Mouse (Mus musculus): ENCODE measurements around the gene Slc6a17. TPM values are rescaled to one million over a fixed set of nuclear protein-coding genes. Genes with fewer than 3 reads are reported as not detected.

The Slc6a17 gene
- polyA plus RNA-seq, 1 experiment from 2014 or later: 1.1 TPM

DNA sequence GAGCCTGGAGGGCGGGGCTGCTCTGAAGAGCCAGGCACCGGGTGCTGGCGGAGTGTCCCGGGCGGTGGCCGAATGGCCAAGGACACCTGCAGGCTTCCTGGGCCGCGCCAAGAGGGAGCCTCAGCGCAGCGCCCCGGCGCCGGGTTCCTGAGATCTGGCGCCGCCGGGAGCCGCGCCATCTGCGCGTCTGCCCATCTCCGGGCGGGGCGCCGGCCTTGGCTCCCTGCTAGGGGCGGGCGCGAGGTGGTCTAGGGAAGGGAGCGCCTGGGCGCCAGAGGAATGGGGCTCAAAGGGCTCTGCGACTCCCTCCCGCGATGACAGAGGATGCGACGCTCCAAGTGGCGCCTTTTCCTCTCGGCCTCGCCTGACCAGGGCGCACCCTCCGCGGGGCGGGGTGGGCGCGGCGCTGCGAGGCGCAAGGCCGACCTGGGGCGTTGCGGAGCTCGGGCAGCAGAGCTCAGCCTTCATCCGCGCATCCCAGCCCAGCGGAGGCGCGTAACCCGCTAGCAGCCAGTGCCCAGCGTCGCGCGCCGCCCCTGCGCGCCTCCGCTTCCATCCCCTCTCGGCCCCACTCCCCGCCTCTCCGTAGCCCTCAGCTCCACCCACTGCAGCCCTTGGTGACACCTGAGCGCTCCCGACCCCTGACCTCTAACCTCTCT, 57.9 kb downstream of the Slc6a17 start:
- H3K27me3 ChIP-seq (replicated peaks; ENCODE audit: control insufficient read depth, insufficient read depth, low read length): peaks cover 78% of the 10 kb centered on the region
- H3K9me3 ChIP-seq (ENCODE audit: control insufficient read depth, low read length): no peaks in the 10 kb centered on the region
- peak overlapping the region; percentile 88 for H3K4me2 ChIP-seq (ENCODE audit: low read depth, low read length)
- H3K9ac ChIP-seq (ENCODE audit: low read depth, low read length): peak overlapping the region; percentile 33; the same call in 1 of the 2 replicates
- peaks cover 19% of the 10 kb centered on the region for H3K4me1 ChIP-seq (ENCODE audit: control insufficient read depth, insufficient read depth, low read length)
- H3K36me3 ChIP-seq (ENCODE audit: control insufficient read depth, insufficient read depth, low read length): no peaks in the 10 kb centered on the region
- peak; percentile 52 for ATAC-seq
- peak overlapping the region; percentile 53 for H3K4me3 ChIP-seq (ENCODE audit: low read length)
- WGBS: under 1% methylated on average over 55 of the region's 69 CpGs
- H3K27ac ChIP-seq (ENCODE audit: low read length): no peak overlapping the region

DNA sequence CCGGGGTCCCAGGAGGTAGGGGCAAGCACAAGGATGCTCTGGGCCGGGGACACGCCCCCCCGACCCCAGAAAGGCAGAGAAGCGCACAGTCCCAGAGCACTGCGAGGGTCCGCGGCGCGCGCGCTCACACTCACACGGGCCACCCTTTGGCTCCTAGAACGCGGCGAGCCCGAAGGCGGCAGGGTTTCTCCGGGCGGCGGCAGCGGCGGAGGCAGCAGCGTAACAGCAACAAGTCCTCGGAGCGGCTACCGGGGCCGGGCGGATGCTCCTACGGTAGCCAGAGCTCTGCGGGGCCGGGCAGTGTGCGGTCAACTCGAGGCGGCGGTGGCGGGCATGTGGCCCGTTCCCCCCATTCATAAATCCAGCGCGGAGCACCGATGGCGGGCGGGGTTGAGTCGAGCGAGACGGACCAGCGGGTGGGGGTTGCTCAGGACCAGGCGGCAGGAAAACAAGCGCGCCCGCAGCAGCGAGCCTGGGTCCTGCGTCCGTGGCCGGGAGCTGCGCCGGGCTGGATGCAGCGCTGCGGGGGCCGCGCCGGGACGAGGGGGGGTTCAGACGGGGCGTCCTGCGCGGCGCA, 58.5 kb downstream of the Slc6a17 start, which contains the start of gene Kcnc4:
Gene Kcnc4 (minus strand): TSS at position 357 of the 577 bp plus-strand sequence.
- Histone ChIP-seq H3K4me3 (ENCODE audit: low read length) (peak within 1 kb of the TSS; percentile 53), H3K27me3 (replicated peaks; ENCODE audit: control insufficient read depth, insufficient read depth, low read length) (peaks cover 79% of the 10 kb centered on the region), H3K27ac (ENCODE audit: low read length) (no peak within 1 kb of the TSS), H3K9ac (ENCODE audit: low read depth, low read length) (peak within 1 kb of the TSS; percentile 33; the same call in 1 of the 2 replicates), H3K4me2 (ENCODE audit: low read depth, low read length) (peak within 1 kb of the TSS; percentile 88), H3K9me3 (ENCODE audit: control insufficient read depth, low read length) (no peaks in the 10 kb centered on the region), H3K4me1 (ENCODE audit: control insufficient read depth, insufficient read depth, low read length) (peaks cover 19% of the 10 kb centered on the region), H3K36me3 (ENCODE audit: control insufficient read depth, insufficient read depth, low read length) (no peaks in the 10 kb centered on the region)
- ATAC-seq: peak; percentile 36
- under 1% methylated on average over 54 of the region's 68 CpGs for WGBS

DNA sequence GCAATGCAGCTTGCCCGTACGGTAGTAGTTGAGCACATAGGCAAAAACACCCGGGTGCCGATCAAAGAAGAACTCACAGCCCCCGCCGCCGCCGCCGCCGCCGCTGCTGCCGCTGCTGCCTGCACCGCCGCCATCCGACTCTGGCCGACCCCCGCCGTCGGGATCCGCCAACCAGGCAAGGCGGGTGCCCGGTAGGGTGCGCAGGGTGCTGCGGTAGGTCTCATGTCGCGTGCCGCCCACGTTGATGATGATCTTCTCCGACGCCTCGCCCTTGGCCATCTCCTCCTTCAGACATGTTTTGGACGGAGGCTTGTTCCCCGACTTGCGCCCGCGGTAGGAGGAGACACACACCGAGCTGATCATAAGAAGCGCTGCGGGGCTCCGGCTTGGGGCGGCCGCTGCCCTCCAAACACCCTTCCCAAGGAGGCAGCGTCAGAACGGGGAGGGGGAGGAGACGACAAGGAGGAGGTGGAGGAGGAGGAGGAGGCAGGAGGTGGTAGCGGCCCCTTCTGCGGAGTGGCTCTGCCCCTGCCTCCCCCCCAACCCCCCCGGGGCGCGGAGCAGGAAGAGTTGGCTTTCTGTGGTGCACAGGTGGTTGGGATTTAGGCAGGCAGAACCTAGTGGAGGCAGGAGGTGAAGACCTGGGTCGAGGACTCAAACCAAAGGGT, 59.2 kb downstream of the Slc6a17 start:
- Histone ChIP-seq H3K27me3 (replicated peaks; ENCODE audit: control insufficient read depth, insufficient read depth, low read length) (peaks cover 79% of the 10 kb centered on the region), H3K9ac (ENCODE audit: low read depth, low read length) (peak overlapping the region; percentile 33; the same call in 1 of the 2 replicates), H3K9me3 (ENCODE audit: control insufficient read depth, low read length) (no peaks in the 10 kb centered on the region), H3K36me3 (ENCODE audit: control insufficient read depth, insufficient read depth, low read length) (no peaks in the 10 kb centered on the region), H3K4me2 (ENCODE audit: low read depth, low read length) (peak overlapping the region; percentile 88), H3K27ac (ENCODE audit: low read length) (no peak overlapping the region), H3K4me1 (ENCODE audit: control insufficient read depth, insufficient read depth, low read length) (peaks cover 19% of the 10 kb centered on the region), H3K4me3 (ENCODE audit: low read length) (peak overlapping the region; percentile 53)
- under 1% methylated on average over 48 of the region's 51 CpGs for WGBS
- 0 out of 2 replicates have a peak, but pooled peaks have one; percentile 2 for ATAC-seq

DNA sequence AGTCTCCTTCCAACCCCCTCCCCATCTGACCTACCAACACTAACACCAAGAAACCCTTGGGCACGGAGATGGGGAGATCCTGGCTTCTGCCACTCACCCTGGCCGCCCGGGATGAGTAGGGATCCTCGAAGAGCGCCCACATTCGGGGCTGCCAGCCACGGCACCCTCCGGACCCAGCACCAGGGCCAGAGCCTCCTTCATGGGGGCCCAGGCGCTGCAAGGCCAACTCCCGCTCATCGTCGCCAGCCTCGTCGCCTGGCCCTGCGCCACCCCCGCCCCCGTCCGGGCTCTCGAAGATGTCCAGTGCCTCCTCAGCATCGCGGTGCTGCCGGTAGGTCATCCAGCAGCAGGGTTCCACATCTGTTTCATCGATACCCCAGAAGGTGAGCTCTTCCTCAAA, 59.7 kb downstream of the Slc6a17 start:
- Histone ChIP-seq H3K4me3 (ENCODE audit: low read length) (peak overlapping the region; percentile 53; the same call in 1 of the 2 replicates), H3K36me3 (ENCODE audit: control insufficient read depth, insufficient read depth, low read length) (no peaks in the 10 kb centered on the region), H3K9ac (ENCODE audit: low read depth, low read length) (no peak overlapping the region), H3K27ac (ENCODE audit: low read length) (no peak overlapping the region), H3K4me2 (ENCODE audit: low read depth, low read length) (peak overlapping the region; percentile 88), H3K9me3 (ENCODE audit: control insufficient read depth, low read length) (no peaks in the 10 kb centered on the region), H3K4me1 (ENCODE audit: control insufficient read depth, insufficient read depth, low read length) (peaks cover 19% of the 10 kb centered on the region), H3K27me3 (replicated peaks; ENCODE audit: control insufficient read depth, insufficient read depth, low read length) (peaks cover 78% of the 10 kb centered on the region)
- WGBS: 3% methylated on average over 23 of the region's 23 CpGs
- ATAC-seq: no peak

DNA sequence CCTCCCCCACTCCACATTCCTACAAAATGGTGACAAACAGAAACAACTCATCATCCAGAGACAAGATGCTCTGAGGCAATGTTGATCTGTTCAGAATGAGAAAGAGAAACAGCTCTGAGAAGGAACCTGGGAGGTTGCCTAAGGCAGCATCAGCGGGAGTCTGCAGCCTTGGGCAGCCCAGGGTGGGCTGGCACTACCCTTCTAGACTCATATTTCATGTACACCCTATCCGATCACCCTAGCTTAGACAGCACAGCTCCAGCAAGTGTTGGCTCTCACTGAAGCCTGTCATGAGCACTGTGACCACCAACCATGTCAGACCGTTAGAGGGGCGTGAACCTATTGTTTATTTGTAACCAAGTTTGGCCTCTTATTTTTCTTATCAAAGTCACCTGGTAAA, 63.5 kb downstream of the Slc6a17 start:
- H3K27ac ChIP-seq (ENCODE audit: low read length): no peak overlapping the region
- H3K9ac ChIP-seq (ENCODE audit: low read depth, low read length): no peak overlapping the region
- no peak for ATAC-seq
- H3K4me1 ChIP-seq (ENCODE audit: control insufficient read depth, insufficient read depth, low read length): peaks cover 9% of the 10 kb centered on the region
- WGBS: 69% methylated on average over 4 of the region's 4 CpGs
- H3K4me3 ChIP-seq (ENCODE audit: low read length): no peak overlapping the region
- H3K27me3 ChIP-seq (replicated peaks; ENCODE audit: control insufficient read depth, insufficient read depth, low read length): peaks cover 44% of the 10 kb centered on the region
- H3K9me3 ChIP-seq (ENCODE audit: control insufficient read depth, low read length): no peaks in the 10 kb centered on the region
- H3K4me2 ChIP-seq (ENCODE audit: low read depth, low read length): no peak overlapping the region
- no peaks in the 10 kb centered on the region for H3K36me3 ChIP-seq (ENCODE audit: control insufficient read depth, insufficient read depth, low read length)

DNA sequence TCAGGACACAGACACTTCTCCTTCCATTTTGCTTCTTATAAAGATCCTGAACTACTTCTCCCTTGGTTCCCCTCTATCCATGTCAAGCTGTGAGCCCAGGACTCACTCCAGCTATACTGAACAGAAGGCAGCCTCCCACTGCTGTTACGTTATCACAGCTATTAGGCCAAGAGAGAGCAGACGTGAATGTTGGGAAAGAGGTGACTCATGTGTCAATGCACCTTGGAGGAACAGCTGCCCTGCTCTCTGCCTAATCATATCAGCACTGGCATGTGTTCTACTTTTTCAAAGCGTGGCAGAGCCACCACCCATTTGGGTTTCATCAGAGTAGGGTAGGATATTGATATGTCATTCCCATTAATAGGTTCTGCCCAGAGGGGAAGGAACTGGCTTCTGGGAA, 71.0 kb downstream of the Slc6a17 start:
- Histone ChIP-seq H3K4me1 (ENCODE audit: control insufficient read depth, insufficient read depth, low read length) (no peaks in the 10 kb centered on the region), H3K9ac (ENCODE audit: low read depth, low read length) (no peak overlapping the region), H3K4me3 (ENCODE audit: low read length) (no peak overlapping the region), H3K4me2 (ENCODE audit: low read depth, low read length) (no peak overlapping the region), H3K27ac (ENCODE audit: low read length) (no peak overlapping the region), H3K27me3 (replicated peaks; ENCODE audit: control insufficient read depth, insufficient read depth, low read length) (no peaks in the 10 kb centered on the region), H3K36me3 (ENCODE audit: control insufficient read depth, insufficient read depth, low read length) (no peaks in the 10 kb centered on the region), H3K9me3 (ENCODE audit: control insufficient read depth, low read length) (no peaks in the 10 kb centered on the region)
- ATAC-seq: peak; percentile 59; the same call in 1 of the 2 replicates
- WGBS: 60% methylated on average over 3 of the region's 3 CpGs

DNA sequence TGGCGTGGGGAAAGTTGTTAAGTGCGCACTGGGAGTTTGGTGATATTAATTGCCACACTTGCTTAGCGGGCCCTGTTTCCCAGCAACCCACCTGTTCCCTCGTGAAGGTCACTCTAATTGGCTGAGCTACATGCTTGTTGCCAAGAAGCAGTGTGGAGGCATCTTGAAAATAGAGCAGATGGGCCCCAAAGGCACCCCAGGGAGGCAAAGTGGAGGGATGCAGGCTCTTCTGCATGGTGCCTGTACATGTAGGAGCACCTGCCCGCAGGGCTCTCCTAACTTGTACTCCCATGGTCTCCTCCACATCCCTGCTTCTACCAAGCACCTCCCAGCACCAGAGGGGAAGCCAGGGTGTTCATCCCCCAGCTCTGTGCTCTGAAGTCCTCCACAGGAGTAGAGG, 74.0 kb downstream of the Slc6a17 start:
- no peak overlapping the region for H3K4me3 ChIP-seq (ENCODE audit: low read length)
- no peak for ATAC-seq
- no peaks in the 10 kb centered on the region for H3K36me3 ChIP-seq (ENCODE audit: control insufficient read depth, insufficient read depth, low read length)
- no peak overlapping the region for H3K27ac ChIP-seq (ENCODE audit: low read length)
- H3K9me3 ChIP-seq (ENCODE audit: control insufficient read depth, low read length): no peaks in the 10 kb centered on the region
- no peak overlapping the region for H3K4me2 ChIP-seq (ENCODE audit: low read depth, low read length)
- no peaks in the 10 kb centered on the region for H3K27me3 ChIP-seq (replicated peaks; ENCODE audit: control insufficient read depth, insufficient read depth, low read length)
- no peaks in the 10 kb centered on the region for H3K4me1 ChIP-seq (ENCODE audit: control insufficient read depth, insufficient read depth, low read length)
- H3K9ac ChIP-seq (ENCODE audit: low read depth, low read length): no peak overlapping the region
- 73% methylated on average over 5 of the region's 5 CpGs for WGBS

DNA sequence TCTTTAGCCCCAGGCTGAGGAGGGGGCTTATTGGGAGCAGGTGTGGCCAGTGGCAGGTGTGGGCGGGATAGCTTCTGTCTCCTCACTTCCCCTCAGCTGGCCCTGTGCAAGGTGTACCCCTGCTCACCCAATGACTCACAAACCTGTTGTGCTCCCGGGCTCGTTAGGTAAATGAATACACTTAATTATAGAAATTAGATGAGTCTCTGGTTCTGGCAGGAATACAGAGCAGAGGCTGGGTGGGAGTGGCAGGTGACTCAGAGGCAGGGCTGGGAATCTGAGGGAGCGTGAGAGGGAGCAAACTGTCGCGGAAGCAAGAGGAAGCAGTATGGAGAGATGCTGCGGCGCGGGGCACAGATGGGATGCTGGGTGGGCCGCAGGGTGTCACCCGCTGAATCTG, 75.6 kb downstream of the Slc6a17 start:
- Histone ChIP-seq H3K4me1 (ENCODE audit: control insufficient read depth, insufficient read depth, low read length) (no peaks in the 10 kb centered on the region), H3K27ac (ENCODE audit: low read length) (no peak overlapping the region), H3K4me2 (ENCODE audit: low read depth, low read length) (no peak overlapping the region), H3K9me3 (ENCODE audit: control insufficient read depth, low read length) (no peaks in the 10 kb centered on the region), H3K4me3 (ENCODE audit: low read length) (no peak overlapping the region), H3K36me3 (ENCODE audit: control insufficient read depth, insufficient read depth, low read length) (no peaks in the 10 kb centered on the region), H3K27me3 (replicated peaks; ENCODE audit: control insufficient read depth, insufficient read depth, low read length) (no peaks in the 10 kb centered on the region), H3K9ac (ENCODE audit: low read depth, low read length) (no peak overlapping the region)
- 80% methylated on average over 11 of the region's 11 CpGs for WGBS
- ATAC-seq: no peak

DNA sequence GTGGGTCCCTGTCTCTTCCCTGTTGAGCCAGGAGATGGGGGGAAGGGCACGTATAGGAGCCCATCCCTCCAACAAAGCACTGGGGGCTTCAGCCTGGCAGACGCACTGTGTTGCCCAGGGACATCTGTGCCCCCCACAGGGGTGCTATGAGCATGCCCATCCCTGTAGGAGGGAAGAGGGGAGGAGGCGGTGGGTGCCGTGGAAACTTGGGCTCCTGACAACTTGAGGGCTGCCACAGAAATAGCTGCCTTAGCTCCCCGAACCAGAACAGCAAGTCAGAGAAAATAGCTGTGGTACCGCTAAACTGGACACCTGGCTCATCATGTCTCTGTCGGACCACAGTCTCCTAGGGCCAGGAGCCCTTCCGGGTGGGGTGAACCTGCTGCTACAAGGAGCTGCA, 76.5 kb downstream of the Slc6a17 start:
- no peak overlapping the region for H3K4me3 ChIP-seq (ENCODE audit: low read length)
- no peak overlapping the region for H3K9ac ChIP-seq (ENCODE audit: low read depth, low read length)
- no peaks in the 10 kb centered on the region for H3K9me3 ChIP-seq (ENCODE audit: control insufficient read depth, low read length)
- H3K4me2 ChIP-seq (ENCODE audit: low read depth, low read length): no peak overlapping the region
- no peaks in the 10 kb centered on the region for H3K4me1 ChIP-seq (ENCODE audit: control insufficient read depth, insufficient read depth, low read length)
- 82% methylated on average over 8 of the region's 8 CpGs for WGBS
- no peaks in the 10 kb centered on the region for H3K36me3 ChIP-seq (ENCODE audit: control insufficient read depth, insufficient read depth, low read length)
- no peaks in the 10 kb centered on the region for H3K27me3 ChIP-seq (replicated peaks; ENCODE audit: control insufficient read depth, insufficient read depth, low read length)
- no peak for ATAC-seq
- H3K27ac ChIP-seq (ENCODE audit: low read length): no peak overlapping the region

Data from intestine, embryonic 16.5 days (tissue).